Mouse (Mus musculus) ES-E14 (cell line): ENCODE data around the gene Clip2.

Experiments used
- CHD2 ChIP-seq: IDR thresholded peaks from 2 replicates; pipeline ENCODE4 v1.6.1; 2014; ENCODE audit warnings: mild to moderate bottlenecking, low read depth, low read length, inconsistent platforms
- HCFC1 ChIP-seq: IDR thresholded peaks from 2 replicates; pipeline ENCODE4 v1.6.1; 2012; ENCODE audit warnings: low read length, inconsistent platforms, borderline replicate concordance; ENCODE audit not compliant: insufficient read depth
- ZNF384 ChIP-seq: IDR thresholded peaks from 2 replicates; pipeline ENCODE4 v1.6.1; 2012; ENCODE audit warnings: low read depth, low read length, inconsistent platforms

- TF ChIP-seq HCFC1 (no peak), CHD2 (no peak), ZNF384 (no peak)
Measured at GRCm38 (mm10) chr5:134597711-134598110, 45.5 kb upstream of the Clip2 start.
